Mouse (Mus musculus): Measurements from ENCODE around the gene Ttn.

Gene Ttn

DNA sequence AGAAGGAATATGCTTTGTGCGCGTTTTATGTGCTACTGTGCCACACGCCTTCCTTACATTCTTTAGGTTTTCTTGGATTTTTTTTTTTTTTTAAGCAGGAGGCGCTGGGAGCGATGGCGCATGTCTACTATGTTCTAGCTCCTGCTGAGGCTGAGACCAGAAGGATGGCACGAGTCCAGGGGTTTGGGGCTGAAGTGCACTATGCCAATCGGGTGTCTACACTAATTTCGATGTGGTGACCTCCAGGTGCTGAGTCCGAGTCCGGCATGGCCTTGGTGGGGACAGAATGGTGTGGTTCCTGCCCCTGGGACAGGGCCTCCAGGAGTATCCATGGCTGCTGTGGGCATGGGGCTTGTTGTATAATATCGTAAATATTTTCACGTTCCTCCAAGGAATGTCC is 323.8 kb downstream of the Ttn start:
- no peak for DNase-seq (ENCODE audit: low spot score)

DNA sequence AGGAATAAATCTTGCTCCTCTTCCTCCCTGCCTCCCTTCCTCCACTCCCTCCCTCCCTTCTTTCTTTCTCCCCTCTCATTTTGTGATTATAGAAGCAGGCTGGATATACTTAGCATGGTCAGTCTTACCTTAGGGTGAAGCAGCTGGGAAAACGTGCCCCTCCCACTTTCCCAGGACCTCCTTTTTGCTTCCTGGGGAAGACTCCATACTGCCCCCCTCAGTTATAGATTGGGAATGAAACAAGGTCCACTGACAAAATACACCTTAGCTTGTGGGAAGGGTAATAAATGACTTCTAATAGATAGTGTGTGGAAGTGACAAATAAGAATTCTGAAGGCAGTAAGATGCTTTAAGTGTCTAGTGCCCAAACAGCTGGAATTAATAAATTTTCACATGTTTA is 326.4 kb downstream of the Ttn start:
- DNase-seq (ENCODE audit: low spot score): peak; percentile 30

DNA sequence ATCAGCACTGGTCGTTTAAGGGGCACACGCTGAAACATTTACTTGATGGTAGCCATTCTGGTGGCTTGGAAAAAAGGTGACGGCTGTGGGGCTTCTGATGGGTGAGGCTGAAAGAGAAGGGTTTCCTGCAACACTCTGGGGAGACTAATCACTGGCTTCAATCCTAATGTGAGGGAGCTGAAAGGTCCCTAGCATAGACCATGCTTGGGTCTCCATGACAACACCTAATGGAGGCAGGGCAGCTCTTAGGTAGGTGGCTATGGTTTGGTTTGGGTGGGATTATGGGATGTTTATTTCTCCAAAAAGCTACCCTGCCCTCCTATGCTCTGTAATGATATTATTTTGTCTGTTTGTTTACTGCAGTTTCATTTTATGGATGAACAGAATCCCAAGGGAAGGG is 326.9 kb downstream of the Ttn start:
- DNase-seq (ENCODE audit: low spot score): no peak

DNA sequence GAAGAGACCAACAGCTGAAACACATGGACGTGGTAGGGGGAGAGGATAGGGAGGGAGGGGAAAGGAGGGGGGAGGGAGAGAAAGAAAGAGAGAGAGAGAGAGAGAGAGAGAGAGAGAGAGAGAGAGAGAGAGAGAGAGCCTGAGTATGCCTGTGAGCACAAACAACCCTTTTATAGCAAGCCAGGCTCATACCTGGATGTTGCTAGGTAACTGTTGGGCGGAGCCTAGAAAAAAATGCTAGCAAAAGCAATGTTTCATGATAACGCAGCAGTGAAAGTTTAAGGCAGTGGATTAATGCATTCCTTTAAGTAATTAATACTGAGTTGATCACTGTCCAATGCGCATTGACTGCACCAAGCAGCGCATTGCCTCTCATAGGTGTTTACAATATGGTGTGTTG is 327.7 kb downstream of the Ttn start:
- DNase-seq (ENCODE audit: low spot score): no peak
